ENCODE assay signal across 13 mouse cellular contexts in genomic region chr11:90666916-90667315, GRCm38 (mm10). TPM values are rescaled to one million over a fixed set of nuclear protein-coding genes. Genes with fewer than 3 reads are reported as not detected.
DNase-seq lines count a peak whose midpoint lies in the region; ATAC-seq and TF ChIP-seq lines count a peak whose summit lies in the region.
"Had no signal": no experiment of that assay in that cellular context is flagged by ENCODE, and none has a peak within 500 bp of the region (broad histone marks: within the 10 kb centered on the region; RNA-seq: fewer than 3 reads in every experiment).

No protein-coding gene starts in this region.

- peak; percentile 75 for ATAC-seq in erythroblast, adult 5-6 weeks (replicated peaks; ENCODE audit: low FRiP score, poor library complexity, severe bottlenecking)
- peak; percentile 26 for ATAC-seq in intestine, postnatal 0 days
- peak; percentile 76 for ATAC-seq in liver, embryonic 16.5 days (ENCODE audit: low read depth)

- no peak for DNase-seq in layer of hippocampus, adult 2 months (ENCODE audit: low spot score in 2 of 2)
- DNase-seq in layer of hippocampus, adult 9-11 months, result no peak
- DNase-seq in urinary bladder, adult 2 months (ENCODE audit: low spot score), result no peak
- DNase-seq in frontal cortex, postnatal 25 days (ENCODE audit: low spot score in 2 of 2), result no peak
- no peak for DNase-seq in cerebellum, postnatal 36 days
- DNase-seq: cerebellum, postnatal 25 days; gastrocnemius, postnatal 25 days; kidney, postnatal 4 days; right cerebral cortex, postnatal 25 days had no signal

- no peak overlapping the region for H3K9ac ChIP-seq in intestine, postnatal 0 days (ENCODE audit: low read depth, low read length)
- peak overlapping the region; percentile 8 for H3K9ac ChIP-seq in liver, embryonic 16.5 days (ENCODE audit: low read depth, low read length)

- H3K4me1 ChIP-seq in intestine, postnatal 0 days (replicated peaks; ENCODE audit: control insufficient read depth, insufficient read depth, low read length), result peaks cover 19% of the 10 kb centered on the region
- H3K4me1 ChIP-seq in liver, embryonic 16.5 days (ENCODE audit: control insufficient read depth, low read depth, low read length), result peaks cover 55% of the 10 kb centered on the region

- TF ChIP-seq CTCF in layer of hippocampus, adult 2 months (conservative IDR thresholded peaks at IDR 0.05), result no peak
- TF ChIP-seq CTCF in intestine, postnatal 0 days (IDR thresholded peaks at IDR 0.05; ENCODE audit: low read depth), result no peak

- 0 out of 2 replicates have a peak overlapping the region, but pooled peaks have one; percentile 13 for H3K4me2 ChIP-seq in intestine, postnatal 0 days (replicated peaks; ENCODE audit: low read depth)
- H3K4me2 ChIP-seq in liver, embryonic 16.5 days (ENCODE audit: low read depth, low read length), result peak overlapping the region; percentile 22

- peaks cover 12% of the 10 kb centered on the region; the same call in 1 of the 2 replicates for H3K36me3 ChIP-seq in intestine, postnatal 0 days (ENCODE audit: control insufficient read depth, insufficient read depth)
- peaks cover 21% of the 10 kb centered on the region for H3K36me3 ChIP-seq in liver, embryonic 16.5 days (ENCODE audit: control insufficient read depth, insufficient read depth)

- no peaks in the 10 kb centered on the region for H3K9me3 ChIP-seq in intestine, postnatal 0 days (ENCODE audit: control insufficient read depth)
- H3K9me3 ChIP-seq in liver, embryonic 16.5 days (replicated peaks; ENCODE audit: control insufficient read depth, low read length), result no peaks in the 10 kb centered on the region

- H3K27me3 ChIP-seq in intestine, postnatal 0 days (replicated peaks; ENCODE audit: control insufficient read depth, insufficient read depth, low read length), result no peaks in the 10 kb centered on the region
- H3K27me3 ChIP-seq in liver, embryonic 16.5 days (ENCODE audit: control insufficient read depth, insufficient read depth, low read depth, low read length), result no peaks in the 10 kb centered on the region

- 55% methylated on average over 4 of the region's 4 CpGs for WGBS in intestine, postnatal 0 days
- WGBS in liver, embryonic 16.5 days (ENCODE audit: insufficient replicate concordance), result 19% methylated on average over 4 of the region's 4 CpGs

- peak overlapping the region; percentile 78 for H3K27ac ChIP-seq in layer of hippocampus, adult 2 months
- peak overlapping the region; percentile 76 for H3K27ac ChIP-seq in intestine, postnatal 0 days (ENCODE audit: low read depth, low read length)
- peak overlapping the region; percentile 97 for H3K27ac ChIP-seq in liver, embryonic 16.5 days (ENCODE audit: low read length)

- H3K4me3 ChIP-seq in layer of hippocampus, adult 2 months, result no peak overlapping the region
- H3K4me3 ChIP-seq in intestine, postnatal 0 days (ENCODE audit: low read depth, low read length), result no peak overlapping the region
- peak overlapping the region; percentile 20 for H3K4me3 ChIP-seq in liver, embryonic 16.5 days (ENCODE audit: low read depth, low read length)
- H3K4me3 ChIP-seq: myocyte had no signal

RNA-seq across cellular contexts. Expression of gene Tom1l1, which starts 21.2 kb away (rescaled TPM):
- 10 to 100 TPM; 23.0 to 28.3 TPM for total RNA-seq in layer of hippocampus, adult 2 months (2021)
- total RNA-seq in erythroblast, adult 5-6 weeks (2015; ENCODE audit: low replicate concordance), result 45.1 and 50.1 TPM in 2 replicates
- 99.1 and 124 TPM in 2 replicates for total RNA-seq in erythroblast, adult 5-6 weeks (2017; ENCODE audit: low replicate concordance)
- 61.2 and 64.5 TPM in 2 replicates for polyA plus RNA-seq in intestine, postnatal 0 days (2015; fragmentation: Nextera tagmentation; extraction: Ambion mirVana)
- 50.3 and 51.8 TPM in 2 replicates for polyA plus RNA-seq in liver, embryonic 16.5 days (2015; fragmentation: Nextera tagmentation; extraction: Ambion mirVana)
- 11.1 and 15.3 TPM in 2 replicates for polyA plus RNA-seq in urinary bladder, adult 2 months (2012; rRNA removed)

RNA-seq across cellular contexts. Expression of gene Cox11, which starts 28.9 kb away (rescaled TPM):
- total RNA-seq in layer of hippocampus, adult 2 months (2021), result 10 to 100 TPM; 23.3 to 26.0 TPM
- 40.3 and 52.6 TPM in 2 replicates for total RNA-seq in erythroblast, adult 5-6 weeks (2015; ENCODE audit: low replicate concordance)
- 33.4 and 45.7 TPM in 2 replicates for total RNA-seq in erythroblast, adult 5-6 weeks (2017; ENCODE audit: low replicate concordance)
- polyA plus RNA-seq in intestine, postnatal 0 days (2015; fragmentation: Nextera tagmentation; extraction: Ambion mirVana), result 26.8 and 28.2 TPM in 2 replicates
- 17.9 and 19.1 TPM in 2 replicates for polyA plus RNA-seq in liver, embryonic 16.5 days (2015; fragmentation: Nextera tagmentation; extraction: Ambion mirVana)
- 15.7 and 19.4 TPM in 2 replicates for polyA plus RNA-seq in urinary bladder, adult 2 months (2012; rRNA removed)

RNA-seq across cellular contexts. Expression of gene Stxbp4, which starts 29.0 kb away (rescaled TPM):
- total RNA-seq in layer of hippocampus, adult 2 months (2021), result 10 to 100 TPM; 12.0 to 16.1 TPM
- total RNA-seq in erythroblast, adult 5-6 weeks (2015; ENCODE audit: low replicate concordance), result 28.6 and 34.9 TPM in 2 replicates
- 29.7 and 41.9 TPM in 2 replicates for total RNA-seq in erythroblast, adult 5-6 weeks (2017; ENCODE audit: low replicate concordance)
- polyA plus RNA-seq in intestine, postnatal 0 days (2015; fragmentation: Nextera tagmentation; extraction: Ambion mirVana), result 2.0 and 2.1 TPM in 2 replicates
- 6.0 and 6.6 TPM in 2 replicates for polyA plus RNA-seq in liver, embryonic 16.5 days (2015; fragmentation: Nextera tagmentation; extraction: Ambion mirVana)
- 3.7 and 5.3 TPM in 2 replicates for polyA plus RNA-seq in urinary bladder, adult 2 months (2012; rRNA removed)

Comparison
In these comparisons a context has a peak if more than half of its experiments do, and no peak if none do; other contexts are left out.
1. ATAC-seq: peak in every context shown above with its lines; median percentile 76 in liver, embryonic 16.5 days; 75 in erythroblast, adult 5-6 weeks; 26 in intestine, postnatal 0 days.